Mouse (Mus musculus) bone marrow macrophage, adult 2 months (primary cell): ENCODE data around the gene Adgrb2.

Source experiments
- CTCF ChIP-seq: IDR thresholded peaks from 2 replicates; pipeline ENCODE4 v1.5.1; 2012; ENCODE audit warnings: low read depth, mild to moderate bottlenecking, low read length, moderate library complexity
- POLR2A ChIP-seq: IDR thresholded peaks from 2 replicates; pipeline ENCODE4 v1.6.1; 2012; ENCODE audit warnings: mild to moderate bottlenecking, low read depth, low read length, borderline replicate concordance

DNA sequence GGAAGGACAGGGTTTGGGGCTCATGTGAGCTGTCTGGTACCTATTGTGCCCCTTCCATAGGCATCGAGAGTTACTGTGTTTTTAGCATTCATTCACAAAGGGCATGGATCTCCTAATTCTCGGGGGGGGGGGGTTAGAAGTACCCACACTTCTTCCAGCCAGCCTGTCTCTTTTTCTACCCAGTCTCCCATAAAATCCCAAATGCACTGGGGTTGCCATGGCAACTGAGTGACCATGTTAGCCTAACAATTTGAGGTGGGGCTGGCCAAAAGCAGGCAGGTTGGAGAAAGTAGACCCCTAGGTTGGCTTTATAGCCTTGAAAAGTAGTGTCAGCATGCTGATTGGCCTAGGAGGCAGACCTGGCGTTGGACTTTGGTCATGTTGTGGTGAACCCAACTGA, 71.8 kb downstream of the Adgrb2 start:
- TF ChIP-seq CTCF (no peak), POLR2A (no peak)
